Mouse (Mus musculus) liver, postnatal 0 days (tissue): Measurements from ENCODE around the gene Stx8.

Experiments used
- CTCF ChIP-seq: sonication (generic); IDR thresholded peaks from 2 replicates; pipeline ENCODE4 v1.5.1; 2016; ENCODE audit warnings: antibody characterized with exemption, low read depth
- EP300 ChIP-seq: IDR thresholded peaks from 2 replicates; pipeline ENCODE4 v1.6.1; 2016; ENCODE audit warnings: antibody characterized with exemption, low read depth, mild to moderate bottlenecking

DNA sequence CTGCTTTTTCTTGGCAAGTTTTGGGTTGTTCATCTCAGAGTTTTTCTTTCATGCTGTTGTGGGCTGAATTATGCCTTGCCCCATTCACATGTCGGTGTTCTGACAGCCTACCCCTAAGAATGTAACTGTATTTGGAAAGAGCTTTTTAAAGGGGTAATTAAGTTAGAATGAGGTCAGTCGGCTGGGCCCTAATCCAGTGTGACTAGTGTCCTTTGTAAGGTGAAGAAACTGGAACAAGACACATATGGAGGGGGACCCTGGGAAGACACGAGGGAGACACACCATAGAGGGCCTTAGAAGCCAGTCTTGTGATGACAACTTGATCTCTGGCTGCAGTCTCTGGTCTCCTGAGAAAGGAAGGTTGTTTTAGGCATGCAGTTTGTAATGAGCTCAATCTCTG lies 63.9 kb downstream of the Stx8 start:
- TF ChIP-seq CTCF (no peak), EP300 (no peak)
